Mouse (Mus musculus) CH12.LX (cell line): ENCODE measurements around the gene Mep1a. TPM values are rescaled to one million over a fixed set of nuclear protein-coding genes. Genes with fewer than 3 reads are reported as not detected.

Source experiments
- DNase-seq: peaks from one replicate; pipeline ENCODE4 v3.0.0-alpha.2; 2013; ENCODE audit errors: extremely low read depth
- H3K27ac ChIP-seq: 2 replicates; pipeline ENCODE4 v1.5.1; 2012; ENCODE audit warnings: low read depth, mild to moderate bottlenecking, control low read depth, moderate library complexity; ENCODE audit not compliant: insufficient read depth
- H3K27me3 ChIP-seq: replicated peaks from 2 replicates; pipeline ENCODE3; 2012; ENCODE audit warnings: inconsistent platforms
- H3K36me3 ChIP-seq, 2 experiments: replicated peaks in 1 of 2; 2 replicates each; pipeline versions ENCODE3 to v1.6.1; 2012; ENCODE audit warnings: inconsistent platforms in 1 of 2, low read length in 1 of 2, mild to moderate bottlenecking in 1 of 2, mixed read lengths in 1 of 2, moderate library complexity in 1 of 2; ENCODE audit not compliant: control insufficient read depth in 1 of 2, insufficient read depth in 1 of 2
- H3K4me1 ChIP-seq, 2 experiments: 2 replicates each; pipeline ENCODE4 v1.6.1; 2012; ENCODE audit warnings: inconsistent platforms in 1 of 2, moderate library complexity in 1 of 2; ENCODE audit not compliant: insufficient read depth in 2 of 2, control insufficient read depth in 1 of 2
- H3K4me2 ChIP-seq: 2 replicates; pipeline ENCODE4 v1.6.1; 2012; ENCODE audit warnings: low read depth, mild to moderate bottlenecking, control low read depth; ENCODE audit not compliant: poor library complexity, insufficient read depth, severe bottlenecking
- H3K4me3 ChIP-seq, 3 experiments: fragments of 150-350 bp in 1 of 3; sonication (generic) in 1 of 3; replicated peaks in 1 of 3; 2 replicates each; pipeline versions ENCODE3 to v1.5.1; 2011 to 2012; ENCODE audit warnings: low read depth in 2 of 3, low read length in 2 of 3, mild to moderate bottlenecking in 2 of 3, moderate library complexity in 2 of 3, control low read depth in 1 of 3, improper control_type of control experiment in 1 of 3, inconsistent platforms in 1 of 3, mixed read lengths in 1 of 3; ENCODE audit not compliant: poor library complexity in 1 of 3
- H3K79me2 ChIP-seq: replicated peaks from 2 replicates; pipeline ENCODE4 v1.6.1; 2012; ENCODE audit warnings: mild to moderate bottlenecking, moderate library complexity; ENCODE audit not compliant: control insufficient read depth, poor library complexity, insufficient read depth, severe bottlenecking; ENCODE audit errors: extremely low read depth
- H3K9ac ChIP-seq: 2 replicates; pipeline ENCODE4 v1.6.1; 2012; ENCODE audit warnings: low read depth, mild to moderate bottlenecking, control low read depth, moderate library complexity; ENCODE audit not compliant: insufficient read depth
- H3K9me3 ChIP-seq: replicated peaks from 2 replicates; pipeline ENCODE3; 2012; ENCODE audit warnings: low read length, inconsistent platforms, mixed read lengths
- CHD1 ChIP-seq: IDR thresholded peaks from 2 replicates; pipeline ENCODE4 v1.6.1; 2012; ENCODE audit warnings: low read depth, low read length, improper control_type of control experiment, inconsistent platforms
- ELF1 ChIP-seq: IDR thresholded peaks from 2 replicates; pipeline ENCODE4 v1.6.1; 2014; ENCODE audit warnings: low read depth, mild to moderate bottlenecking, inconsistent platforms, low read length, improper control_type of control experiment
- EP300 ChIP-seq: IDR thresholded peaks from 2 replicates; pipeline ENCODE4 v1.6.1; 2011; ENCODE audit warnings: low read length, improper control_type of control experiment
- ETS1 ChIP-seq: conservative IDR thresholded peaks from 2 replicates; pipeline ENCODE4 v1.6.1; 2012; ENCODE audit warnings: low read depth, mild to moderate bottlenecking, inconsistent platforms, low read length, improper control_type of control experiment, moderate library complexity
- IRF4 ChIP-seq: IDR thresholded peaks from 2 replicates; pipeline ENCODE4 v1.6.1; 2014; ENCODE audit warnings: low read depth, mild to moderate bottlenecking, inconsistent platforms, low read length, improper control_type of control experiment
- JUND ChIP-seq: conservative IDR thresholded peaks from 2 replicates; pipeline ENCODE4 v1.6.1; 2011; ENCODE audit warnings: low read depth, low read length, improper control_type of control experiment
- MAFK ChIP-seq: IDR thresholded peaks from 2 replicates; pipeline ENCODE4 v1.6.1; 2011; ENCODE audit warnings: low read length, improper control_type of control experiment; ENCODE audit not compliant: insufficient replicate concordance
- MAZ ChIP-seq: IDR thresholded peaks from 2 replicates; pipeline ENCODE4 v1.6.1; 2012; ENCODE audit warnings: low read depth, mild to moderate bottlenecking, inconsistent platforms, low read length, improper control_type of control experiment, moderate library complexity
- MEF2A ChIP-seq: IDR thresholded peaks from 2 replicates; pipeline ENCODE4 v1.6.1; 2014; ENCODE audit warnings: low read depth, mild to moderate bottlenecking, inconsistent platforms, low read length, improper control_type of control experiment, borderline replicate concordance
- MXI1 ChIP-seq: IDR thresholded peaks from 2 replicates; pipeline ENCODE4 v1.6.1; 2011; ENCODE audit warnings: mild to moderate bottlenecking, low read depth, low read length, improper control_type of control experiment
- PAX5 ChIP-seq: IDR thresholded peaks from 2 replicates; pipeline ENCODE4 v1.6.1; 2012; ENCODE audit warnings: low read length, inconsistent platforms, mixed read lengths
- POLR2A ChIP-seq: IDR thresholded peaks from 2 replicates; pipeline ENCODE4 v1.6.1; 2011; ENCODE audit warnings: low read depth, mild to moderate bottlenecking, improper control_type of control experiment, low read length
- RAD21 ChIP-seq: IDR thresholded peaks from 2 replicates; pipeline ENCODE4 v1.6.1; 2011; ENCODE audit warnings: low read depth, mild to moderate bottlenecking, low read length, improper control_type of control experiment, moderate library complexity
- RCOR1 ChIP-seq: conservative IDR thresholded peaks from 2 replicates; pipeline ENCODE4 v1.6.1; 2012; ENCODE audit warnings: low read depth, mild to moderate bottlenecking, inconsistent platforms, low read length, improper control_type of control experiment
- TBP ChIP-seq: conservative IDR thresholded peaks from 2 replicates; pipeline ENCODE4 v1.6.1; 2011; ENCODE audit warnings: low read depth, low read length, improper control_type of control experiment
- TCF12 ChIP-seq: IDR thresholded peaks from 2 replicates; pipeline ENCODE4 v1.6.1; 2014; ENCODE audit warnings: low read depth, mild to moderate bottlenecking, inconsistent platforms, low read length, improper control_type of control experiment
- USF1 ChIP-seq: IDR thresholded peaks from 2 replicates; pipeline ENCODE4 v1.6.1; 2014; ENCODE audit warnings: low read depth, mild to moderate bottlenecking, inconsistent platforms, low read length, improper control_type of control experiment
- ZMIZ1 ChIP-seq: IDR thresholded peaks from 2 replicates; pipeline ENCODE4 v1.6.1; 2012; ENCODE audit warnings: low read depth, mild to moderate bottlenecking, inconsistent platforms, low read length, improper control_type of control experiment
- ZNF384 ChIP-seq: IDR thresholded peaks from 2 replicates; pipeline ENCODE4 v1.6.1; 2012; ENCODE audit warnings: low read depth, low read length, improper control_type of control experiment, inconsistent platforms
- dilution Hi-C: fragments of 300-500 bp; cut with MboI; formaldehyde crosslinking; loops from 2 replicates; pipeline ENCODE4 v1.14.3; 2020; ENCODE audit warnings: low sequenced_read_pairs; ENCODE audit not compliant: extremely low pct_unique_long_range_greater_than_20kb, extremely low pct_ligation_motif_present
- in situ Hi-C: fragments of 300-500 bp; cut with MboI; formaldehyde crosslinking; loops from 3 replicates; pipeline ENCODE4 v1.14.3; 2019; ENCODE audit warnings: low sequenced_read_pairs, low pct_ligation_motif_present, low pct_unique_long_range_greater_than_20kb, mixed read lengths
- polyA plus RNA-seq: library from polyadenylated mRNA; unstranded; fragments of >175 nt; gene quantifications from 2 replicates; pipeline ENCODE4 v1.2.1, GENCODE M21; 2012; ENCODE audit warnings: low read depth; ENCODE audit not compliant: insufficient read length
- total RNA-seq, 2 experiments: library from RNA; depleted of rRNA; stranded (reverse); fragments of 300-350 nt in 1 of 2; fragments of >200 nt in 1 of 2; gene quantifications; 2 replicates each; pipeline ENCODE4 v1.2.3; 2012 to 2014

The Mep1a gene
- total and polyA plus RNA-seq, 3 experiments: not detected

GRCm38 (mm10) chr17:43510782-43511181 lies 8.2 kb upstream of the Mep1a start:
- no peak overlapping the region for H3K4me3 ChIP-seq
- H3K4me2 ChIP-seq: no peak overlapping the region
- no peaks in the 10 kb centered on the region for H3K27me3 ChIP-seq
- H3K36me3 ChIP-seq: no peaks in the 10 kb centered on the region
- no peak overlapping the region for H3K9ac ChIP-seq
- TF ChIP-seq RCOR1 (no peak), MXI1 (no peak), EP300 (no peak)
- no peak for DNase-seq
- no peaks in the 10 kb centered on the region for H3K4me1 ChIP-seq
- in situ Hi-C loops: no loop called here
- H3K27ac ChIP-seq: no peak overlapping the region
- dilution Hi-C loops: no loop called here
- H3K79me2 ChIP-seq: no peaks in the 10 kb centered on the region
- H3K9me3 ChIP-seq: peaks cover 21% of the 10 kb centered on the region

GRCm38 (mm10) chr17:43504594-43504934 lies 2.0 kb upstream of the Mep1a start:
- Histone ChIP-seq H3K27me3 (no peaks in the 10 kb centered on the region), H3K36me3 (no peaks in the 10 kb centered on the region), H3K4me2 (no peak overlapping the region), H3K79me2 (no peaks in the 10 kb centered on the region), H3K27ac (no peak overlapping the region), H3K9me3 (peaks cover 24% of the 10 kb centered on the region), H3K4me1 (no peaks in the 10 kb centered on the region), H3K4me3 (no peak overlapping the region), H3K9ac (no peak overlapping the region)
- DNase-seq: no peak
- dilution Hi-C loops (no loop called here), in situ Hi-C loops (no loop called here)
- TF ChIP-seq TCF12: no peak
- no peak for TF ChIP-seq POLR2A
- no peak for TF ChIP-seq ETS1
- no peak for TF ChIP-seq IRF4
- TF ChIP-seq CHD1: no peak
- no peak for TF ChIP-seq TBP
- no peak for TF ChIP-seq PAX5
- TF ChIP-seq MEF2A: no peak
- no peak for TF ChIP-seq JUND
- TF ChIP-seq ZMIZ1: no peak
- no peak for TF ChIP-seq ELF1
- TF ChIP-seq ZNF384: no peak
- no peak for TF ChIP-seq RAD21
- no peak for TF ChIP-seq MAFK
- no peak for TF ChIP-seq MAZ
- TF ChIP-seq USF1: no peak
- TF ChIP-seq RCOR1: no peak
